In genomic region chr9:56510281-56510680, GRCm38 (mm10) we compare ENCODE assay signal across 23 mouse cellular contexts.
"Had no signal": no experiment of that assay in that cellular context is flagged by ENCODE, and none has a peak within 500 bp of the region (broad histone marks: within the 10 kb centered on the region; RNA-seq: fewer than 3 reads in every experiment).

No protein-coding gene starts in this region.

- H3K4me3 ChIP-seq: heart, adult 2 months; heart, embryonic 13.5 days; heart, embryonic 15.5 days; hindbrain, embryonic 13.5 days; hindbrain, embryonic 15.5 days; kidney, embryonic 15.5 days; limb, embryonic 13.5 days; limb, embryonic 15.5 days; liver, embryonic 12.5 days had no signal

- H3K27ac ChIP-seq: hindbrain, embryonic 13.5 days; hindbrain, embryonic 15.5 days; hindbrain, postnatal 0 days; limb, embryonic 13.5 days; limb, embryonic 15.5 days; liver, embryonic 12.5 days; liver, embryonic 14.5 days had no signal

- DNase-seq: gastrocnemius, postnatal 14 days; gastrocnemius, postnatal 36 days; heart, adult 11 months; heart, adult 2 months; heart, postnatal 14 days; heart, postnatal 36 days; kidney, adult 11 months; kidney, adult 2 months; kidney, adult 9 months; kidney, postnatal 14 days; kidney, postnatal 36 days; layer of hippocampus, adult 9-11 months; layer of hippocampus, postnatal 36 days had no signal
